In genomic region chr7:43490182-43490584, GRCm38 (mm10) we compare ENCODE assay signal across 10 mouse cellular contexts. TPM values are rescaled to one million over a fixed set of nuclear protein-coding genes. Genes with fewer than 3 reads are reported as not detected.
DNase-seq lines count a peak whose midpoint lies in the region; ATAC-seq and TF ChIP-seq lines count a peak whose summit lies in the region.
"Had no signal": no experiment of that assay in that cellular context is flagged by ENCODE, and none has a peak within 500 bp of the region (broad histone marks: within the 10 kb centered on the region; RNA-seq: fewer than 3 reads in every experiment).

No protein-coding gene starts in this region.

- TF ChIP-seq POLR2A in cerebellum, adult 2 months (IDR thresholded peaks at IDR 0.05; ENCODE audit: borderline replicate concordance, insufficient read depth, low read length), result peak; percentile 53; the same call in 1 of the 2 replicates

- peak overlapping the region; percentile 93 for H3K9ac ChIP-seq in forebrain, postnatal 0 days
- peak overlapping the region; percentile 84 for H3K9ac ChIP-seq in hindbrain, embryonic 12.5 days
- peak overlapping the region; percentile 69 for H3K9ac ChIP-seq in limb, embryonic 11.5 days (ENCODE audit: low read length)

- H3K27me3 ChIP-seq in cerebellum, adult 2 months (ENCODE audit: control insufficient read depth, insufficient read depth, low read length), result no peaks in the 10 kb centered on the region
- H3K27me3 ChIP-seq in forebrain, postnatal 0 days (ENCODE audit: insufficient read depth, low read length), result no peaks in the 10 kb centered on the region
- H3K27me3 ChIP-seq in hindbrain, embryonic 12.5 days, result peaks cover 5% of the 10 kb centered on the region; the same call in 1 of the 2 replicates
- H3K27me3 ChIP-seq in limb, embryonic 11.5 days (ENCODE audit: control insufficient read depth, insufficient read depth, low read length), result no peaks in the 10 kb centered on the region; the same call in 1 of the 2 replicates

- H3K27ac ChIP-seq in cerebellum, adult 2 months (ENCODE audit: insufficient read depth, low read length), result peak overlapping the region; percentile 92
- H3K27ac ChIP-seq in forebrain, postnatal 0 days (ENCODE audit: low read depth, low read length), result peak overlapping the region; percentile 83
- H3K27ac ChIP-seq in hindbrain, embryonic 12.5 days, result peak overlapping the region; percentile 85
- H3K27ac ChIP-seq in limb, embryonic 11.5 days (replicated peaks; ENCODE audit: low read depth, low read length), result no peak overlapping the region

- ATAC-seq in forebrain, postnatal 0 days, result peak; percentile 92
- ATAC-seq in hindbrain, embryonic 12.5 days (ENCODE audit: low FRiP score), result peak; percentile 88
- peak; percentile 88 for ATAC-seq in limb, embryonic 11.5 days (ENCODE audit: insufficient number of reproducible peaks, low FRiP score, low TSS enrichment, low read depth)

- H3K9me3 ChIP-seq in forebrain, postnatal 0 days (ENCODE audit: low read length), result no peaks in the 10 kb centered on the region
- no peaks in the 10 kb centered on the region for H3K9me3 ChIP-seq in hindbrain, embryonic 12.5 days (replicated peaks)
- no peaks in the 10 kb centered on the region for H3K9me3 ChIP-seq in limb, embryonic 11.5 days (ENCODE audit: control insufficient read depth, low read length)
- H3K9me3 ChIP-seq: G1E had no signal

- H3K36me3 ChIP-seq in forebrain, postnatal 0 days (ENCODE audit: insufficient read depth), result no peaks in the 10 kb centered on the region
- no peaks in the 10 kb centered on the region for H3K36me3 ChIP-seq in hindbrain, embryonic 12.5 days
- no peaks in the 10 kb centered on the region for H3K36me3 ChIP-seq in limb, embryonic 11.5 days (ENCODE audit: control insufficient read depth, insufficient read depth, low read length)
- H3K36me3 ChIP-seq: G1E had no signal

- 0% methylated on average over 12 of the region's 13 CpGs for WGBS in cerebellum, adult 2 months
- 0% methylated on average over 2 of the region's 13 CpGs for WGBS in forebrain, postnatal 0 days
- WGBS in hindbrain, embryonic 12.5 days, result 0% methylated on average over 12 of the region's 13 CpGs
- 0% methylated on average over 8 of the region's 13 CpGs for WGBS in limb, embryonic 11.5 days

- TF ChIP-seq CTCF in cerebellum, adult 2 months (IDR thresholded peaks at IDR 0.05; ENCODE audit: borderline replicate concordance, insufficient read depth, low read depth, low read length), result no peak
- TF ChIP-seq CTCF in forebrain, postnatal 0 days (IDR thresholded peaks at IDR 0.05; ENCODE audit: low read depth), result no peak

- peak overlapping the region; percentile 93 for H3K4me3 ChIP-seq in cerebellum, adult 2 months (replicated peaks; ENCODE audit: insufficient read depth, low read depth, low read length)
- peak overlapping the region; percentile 75 for H3K4me3 ChIP-seq in forebrain, postnatal 0 days (ENCODE audit: low read depth, low read length)
- peak overlapping the region; percentile 62 for H3K4me3 ChIP-seq in hindbrain, embryonic 12.5 days
- H3K4me3 ChIP-seq in limb, embryonic 11.5 days (ENCODE audit: low read depth, low read length), result peak overlapping the region; percentile 51

- peak; percentile 67 for DNase-seq in kidney, postnatal 10 days
- no peak for DNase-seq in kidney, adult 11 months
- peak; percentile 88 to 91 for DNase-seq in cerebellum, adult 2 months
- peak; percentile 84 for DNase-seq in forebrain, postnatal 0 days
- DNase-seq in limb, embryonic 11.5 days (ENCODE audit: low spot score), result peak; percentile 84
- DNase-seq in retina, embryonic 14.5 days (ENCODE audit: low spot score), result peak; percentile 76
- DNase-seq in urinary bladder, postnatal 25 days (ENCODE audit: low spot score), result no peak

- peak overlapping the region; percentile 83 for H3K4me2 ChIP-seq in forebrain, postnatal 0 days (ENCODE audit: low read depth)
- peak overlapping the region; percentile 60 for H3K4me2 ChIP-seq in hindbrain, embryonic 12.5 days (replicated peaks)
- H3K4me2 ChIP-seq in limb, embryonic 11.5 days (ENCODE audit: low read depth, severe bottlenecking), result peak overlapping the region; percentile 76

- peaks cover 6% of the 10 kb centered on the region for H3K4me1 ChIP-seq in cerebellum, adult 2 months (ENCODE audit: control insufficient read depth, insufficient read depth, low read length)
- peaks cover 7% of the 10 kb centered on the region; the same call in 1 of the 2 replicates for H3K4me1 ChIP-seq in forebrain, postnatal 0 days (ENCODE audit: insufficient read depth)
- H3K4me1 ChIP-seq in hindbrain, embryonic 12.5 days, result peaks cover 19% of the 10 kb centered on the region
- H3K4me1 ChIP-seq in limb, embryonic 11.5 days (ENCODE audit: control insufficient read depth, insufficient read depth, low read length), result no peaks in the 10 kb centered on the region

RNA-seq across cellular contexts. Expression of gene Iglon5, which starts 0.3 kb away (rescaled TPM):
- polyA plus RNA-seq in cerebellum, adult 2 months (2012; rRNA removed), result 79.6 and 82.4 TPM in 2 replicates
- 24.9 and 26.1 TPM in 2 replicates for total RNA-seq in forebrain, postnatal 0 days (2014; rRNA removed)
- 3.0 and 4.4 TPM in 2 replicates for polyA plus RNA-seq in forebrain, postnatal 0 days (2015; fragmentation: Nextera tagmentation; extraction: Ambion mirVana)
- 3.4 and 4.2 TPM in 2 replicates for polyA plus RNA-seq in hindbrain, embryonic 12.5 days (2016; fragmentation: Nextera tagmentation; extraction: Ambion mirVana)
- polyA plus RNA-seq in limb, embryonic 11.5 days (2014; fragmentation: Nextera tagmentation; extraction: Ambion mirVana), result 0.79 and 1.2 TPM in 2 replicates
- polyA plus RNA-seq: G1E had no signal

RNA-seq across cellular contexts. Expression of gene 4931406B18Rik, which starts 15.6 kb away (rescaled TPM):
- not detected in 2 replicates for polyA plus RNA-seq in cerebellum, adult 2 months (2012; rRNA removed)
- not detected in 2 replicates for total RNA-seq in forebrain, postnatal 0 days (2014; rRNA removed)
- not detected in 2 replicates for polyA plus RNA-seq in forebrain, postnatal 0 days (2015; fragmentation: Nextera tagmentation; extraction: Ambion mirVana)
- polyA plus RNA-seq in hindbrain, embryonic 12.5 days (2016; fragmentation: Nextera tagmentation; extraction: Ambion mirVana), result not detected in 2 replicates
- polyA plus RNA-seq in limb, embryonic 11.5 days (2014; fragmentation: Nextera tagmentation; extraction: Ambion mirVana), result not detected in 2 replicates
- polyA plus RNA-seq: G1E; large intestine, adult 2 months had no signal

RNA-seq across cellular contexts. Expression of gene Vsig10l, which starts 27.2 kb away (rescaled TPM):
- polyA plus RNA-seq in cerebellum, adult 2 months (2012; rRNA removed), result 1.9 and 2.4 TPM in 2 replicates
- total RNA-seq in forebrain, postnatal 0 days (2014; rRNA removed), result 4.2 and 16.9 TPM in 2 replicates
- polyA plus RNA-seq in forebrain, postnatal 0 days (2015; fragmentation: Nextera tagmentation; extraction: Ambion mirVana), result 8.1 and 13.8 TPM in 2 replicates
- polyA plus RNA-seq in hindbrain, embryonic 12.5 days (2016; fragmentation: Nextera tagmentation; extraction: Ambion mirVana), result 6.5 and 6.7 TPM in 2 replicates
- polyA plus RNA-seq in limb, embryonic 11.5 days (2014; fragmentation: Nextera tagmentation; extraction: Ambion mirVana), result 1.4 and 2.0 TPM in 2 replicates

RNA-seq across cellular contexts. Expression of gene Gm45233, which starts 46.3 kb away (rescaled TPM):
- 0.14 and 0.88 TPM in 2 replicates for polyA plus RNA-seq in cerebellum, adult 2 months (2012; rRNA removed)
- total RNA-seq in forebrain, postnatal 0 days (2014; rRNA removed), result 0.31 and 3.7 TPM in 2 replicates
- polyA plus RNA-seq in forebrain, postnatal 0 days (2015; fragmentation: Nextera tagmentation; extraction: Ambion mirVana), result 0.30 TPM in 1 of 2 replicates, not detected in the other
- 0.50 TPM in 1 of 2 replicates, not detected in the other for polyA plus RNA-seq in hindbrain, embryonic 12.5 days (2016; fragmentation: Nextera tagmentation; extraction: Ambion mirVana)
- 0.31 TPM in 1 of 2 replicates, not detected in the other for polyA plus RNA-seq in limb, embryonic 11.5 days (2014; fragmentation: Nextera tagmentation; extraction: Ambion mirVana)
- total RNA-seq: G1E had no signal
- polyA plus RNA-seq: G1E; large intestine, adult 2 months had no signal

RNA-seq across cellular contexts. Expression of gene Etfb, which starts 46.3 kb away (rescaled TPM):
- 102 and 105 TPM in 2 replicates for polyA plus RNA-seq in cerebellum, adult 2 months (2012; rRNA removed)
- 38.2 and 46.1 TPM in 2 replicates for total RNA-seq in forebrain, postnatal 0 days (2014; rRNA removed)
- polyA plus RNA-seq in forebrain, postnatal 0 days (2015; fragmentation: Nextera tagmentation; extraction: Ambion mirVana), result 101 and 117 TPM in 2 replicates
- 169 and 170 TPM in 2 replicates for polyA plus RNA-seq in hindbrain, embryonic 12.5 days (2016; fragmentation: Nextera tagmentation; extraction: Ambion mirVana)
- 243 and 251 TPM in 2 replicates for polyA plus RNA-seq in limb, embryonic 11.5 days (2014; fragmentation: Nextera tagmentation; extraction: Ambion mirVana)

Comparison
In these comparisons a context has a peak if more than half of its experiments do, and no peak if none do; other contexts are left out.
1. DNase-seq: peak in kidney, postnatal 10 days (single experiment), cerebellum, adult 2 months (2 of 2), forebrain, postnatal 0 days (single experiment), limb, embryonic 11.5 days (single experiment) and retina, embryonic 14.5 days (single experiment); none in kidney, adult 11 months (single experiment) and urinary bladder, postnatal 25 days (single experiment).
2. RNA of gene Iglon5, which starts 0.3 kb away (polyA plus RNA-seq): 79.6 to 82.4 TPM in cerebellum, adult 2 months; 3.0 to 4.4 TPM in forebrain, postnatal 0 days, 3.4 to 4.2 TPM in hindbrain, embryonic 12.5 days and 0.79 to 1.2 TPM in limb, embryonic 11.5 days; every median in the first group is over 10 times any median in the second.
3. Peak in every context shown above with its lines, with median percentiles within 50 percentile points of each other: H3K4me3 ChIP-seq, ATAC-seq, H3K4me2 ChIP-seq and H3K9ac ChIP-seq.